Mouse (Mus musculus): ENCODE results near the gene Mtfp1.
"Not testable (repeated sequence)": the region's sequence is repeated elsewhere in the genome, so short reads cannot be mapped to it uniquely, and the experiment has no call there.

The Mtfp1 gene

DNA sequence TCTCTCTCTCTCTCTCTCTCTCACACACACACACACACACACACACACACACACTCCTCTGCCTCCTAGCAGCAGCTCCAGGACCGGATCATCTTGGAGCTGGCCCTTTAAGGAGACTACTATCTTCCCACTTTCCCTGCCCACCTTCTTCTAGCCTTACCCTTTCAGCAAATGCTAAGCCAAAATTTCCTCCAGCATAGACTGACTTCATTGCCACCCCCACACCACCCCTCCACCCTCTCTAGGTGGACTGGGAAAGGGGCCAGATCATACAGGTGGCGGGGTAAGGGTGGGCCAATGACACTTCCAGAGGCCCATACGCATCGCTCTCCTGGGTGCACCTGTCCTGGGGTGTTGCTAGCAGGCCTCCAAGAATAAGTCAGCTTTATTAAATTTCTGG, 20.2 kb upstream of the Mtfp1 start:
- peak; percentile 67 for DNase-seq (ENCODE audit: low read depth, low spot score)

GRCm38 (mm10) chr11:4114541-4114940, 19.3 kb upstream of the Mtfp1 start:
- DNase-seq (ENCODE audit: low read depth, low spot score), result not testable (repeated sequence)

- no peak for DNase-seq (ENCODE audit: low read depth, low spot score)
Observed at GRCm38 (mm10) chr11:4113970-4114369, 18.7 kb upstream of the Mtfp1 start.

DNA sequence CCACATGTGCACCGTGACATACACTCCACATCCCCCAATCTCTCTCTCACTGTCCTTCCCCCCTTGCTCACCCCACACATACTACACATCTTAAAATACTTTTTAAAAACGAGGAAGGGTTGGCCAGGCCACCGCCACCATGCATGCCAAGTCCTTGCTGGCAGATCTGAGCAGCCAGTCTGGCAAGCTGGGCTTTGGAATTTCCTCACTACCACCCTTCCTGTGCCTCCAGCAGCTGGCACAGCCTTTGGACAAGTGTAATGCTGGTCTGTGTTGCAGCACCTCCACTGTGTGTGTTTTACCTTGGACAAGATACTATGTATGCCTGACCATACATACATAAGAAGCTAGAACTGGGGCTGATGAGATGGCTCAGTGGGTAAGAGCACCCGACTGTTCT, 18.3 kb upstream of the Mtfp1 start:
- DNase-seq (ENCODE audit: low read depth, low spot score), result no peak

GRCm38 (mm10) chr11:4112861-4113260, 17.6 kb upstream of the Mtfp1 start:
- no peak for DNase-seq (ENCODE audit: low read depth, low spot score)

- DNase-seq (ENCODE audit: low read depth, low spot score), result no peak
Observed at GRCm38 (mm10) chr11:4112033-4112432, 16.8 kb upstream of the Mtfp1 start.

GRCm38 (mm10) chr11:4108691-4109090, 13.4 kb upstream of the Mtfp1 start:
- no peak for DNase-seq (ENCODE audit: low read depth, low spot score)

DNA sequence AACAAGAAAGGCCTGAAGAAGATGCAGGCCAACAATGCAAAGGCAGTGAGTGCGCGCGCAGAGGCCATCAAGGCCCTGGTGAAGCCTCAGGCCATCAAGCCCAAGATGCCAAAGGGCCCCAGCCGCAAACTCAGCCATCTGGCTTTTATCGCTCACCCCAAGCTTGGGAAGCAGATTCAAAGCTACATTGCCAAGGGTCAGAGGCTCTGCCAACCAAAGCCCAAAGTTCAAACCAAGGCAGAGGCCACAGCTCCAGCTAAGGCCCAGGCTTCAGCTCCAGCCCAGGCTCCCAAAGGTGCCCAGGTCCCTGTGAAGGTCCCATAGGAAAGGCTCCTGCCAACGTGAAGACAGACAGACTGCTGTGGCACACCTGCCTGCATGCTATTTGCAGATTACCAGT, 12.7 kb upstream of the Mtfp1 start:
- DNase-seq (ENCODE audit: low read depth, low spot score), result not testable (repeated sequence)

DNA sequence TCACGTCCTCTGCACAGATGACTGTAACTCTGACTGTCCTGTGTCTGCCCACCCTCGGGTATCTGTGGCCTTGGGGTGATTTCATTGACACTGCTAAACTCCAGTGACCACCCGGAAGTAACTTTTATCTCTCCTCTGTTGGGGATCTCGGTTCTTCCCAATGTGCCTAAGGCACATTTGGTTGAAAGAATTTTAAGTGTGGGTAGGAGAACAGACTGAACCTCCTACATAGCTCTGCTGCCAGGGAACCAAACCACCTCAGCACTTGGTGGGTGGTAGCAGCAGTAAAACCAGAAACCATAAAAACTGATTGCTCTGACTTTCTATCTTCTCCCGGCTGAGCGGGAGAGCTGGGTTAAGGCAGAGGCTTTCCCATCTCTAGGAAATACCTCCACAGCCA, 10.2 kb upstream of the Mtfp1 start:
- peak; percentile 87 for DNase-seq (ENCODE audit: low read depth, low spot score)

DNA sequence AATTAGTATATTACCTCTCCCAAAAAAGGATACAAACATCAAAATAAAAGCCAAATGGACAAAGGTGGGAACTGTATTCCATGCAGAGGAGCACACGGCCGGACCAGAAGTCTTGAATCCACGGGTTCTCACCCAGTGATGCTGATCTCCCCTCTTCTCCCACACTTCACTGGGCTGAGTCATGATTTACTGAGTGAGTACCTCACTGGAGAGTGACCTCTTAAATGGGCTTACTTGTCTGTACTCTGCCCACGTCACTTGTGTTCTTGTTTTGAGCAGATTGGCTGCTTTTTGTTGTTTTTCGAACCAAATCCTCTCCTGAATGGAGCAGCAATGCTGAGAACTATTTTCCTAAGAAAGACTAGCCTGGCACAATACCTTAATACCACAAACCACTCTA, 9.7 kb upstream of the Mtfp1 start:
- peak; percentile 64 for DNase-seq (ENCODE audit: low read depth, low spot score)

GRCm38 (mm10) chr11:4103522-4103921, 8.3 kb upstream of the Mtfp1 start:
- DNase-seq (ENCODE audit: low read depth, low spot score), result no peak

- peak; percentile 53 for DNase-seq (ENCODE audit: low read depth, low spot score)
Observed at GRCm38 (mm10) chr11:4101851-4102250, 6.6 kb upstream of the Mtfp1 start.

GRCm38 (mm10) chr11:4099447-4099846, 4.2 kb upstream of the Mtfp1 start:
- peak; percentile 72 for DNase-seq (ENCODE audit: low read depth, low spot score)

DNA sequence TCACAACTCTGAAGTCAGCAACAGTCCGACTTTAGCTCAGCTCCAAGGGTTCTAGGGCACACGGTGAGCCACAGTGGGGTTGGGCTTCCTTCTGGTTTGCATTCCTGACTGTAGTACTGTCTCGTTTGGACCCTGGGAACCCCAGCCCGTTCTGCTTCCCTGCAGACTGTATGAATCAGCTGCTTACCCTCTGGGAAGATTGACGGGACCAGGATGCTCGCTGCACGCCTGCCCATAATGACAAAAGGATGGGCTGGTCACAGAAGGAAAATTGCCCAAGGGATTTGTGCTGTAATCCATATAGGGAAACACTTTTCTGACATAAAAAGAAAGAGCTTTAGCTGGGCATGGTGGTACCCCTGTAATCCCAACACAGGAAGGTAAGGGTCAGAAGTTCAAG, 3.6 kb upstream of the Mtfp1 start:
- DNase-seq (ENCODE audit: low read depth, low spot score), result no peak

- no peak for DNase-seq (ENCODE audit: low read depth, low spot score)
Observed at GRCm38 (mm10) chr11:4098120-4098519, 2.9 kb upstream of the Mtfp1 start.

DNA sequence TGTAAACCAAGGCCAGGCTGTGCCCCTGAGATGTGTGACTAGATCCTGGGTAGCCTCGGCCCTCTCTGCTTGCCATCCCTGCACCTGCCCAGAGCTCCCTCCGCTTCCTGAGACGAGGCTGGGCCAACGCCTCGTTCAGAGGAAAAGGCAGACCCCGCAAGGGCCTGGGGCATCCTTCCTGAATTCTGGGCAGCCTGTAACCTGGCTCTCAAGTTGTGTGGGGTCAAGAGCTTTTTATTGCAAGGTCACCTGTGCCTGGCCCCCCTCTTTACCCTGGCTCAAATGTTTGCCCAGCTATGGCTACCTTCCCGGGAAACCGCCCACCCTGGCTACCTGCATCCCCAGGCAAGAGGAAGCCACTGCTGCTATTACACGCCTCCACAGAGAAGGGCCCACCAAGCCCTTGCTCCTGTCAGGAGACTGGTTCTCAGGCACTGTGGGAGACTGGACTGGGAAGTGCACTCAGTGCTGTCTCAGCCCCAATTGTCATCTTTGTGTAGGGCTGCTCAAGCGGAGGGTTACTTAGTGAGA, 1.9 kb upstream of the Mtfp1 start:
- no peak for DNase-seq (ENCODE audit: low read depth, low spot score)

DNA sequence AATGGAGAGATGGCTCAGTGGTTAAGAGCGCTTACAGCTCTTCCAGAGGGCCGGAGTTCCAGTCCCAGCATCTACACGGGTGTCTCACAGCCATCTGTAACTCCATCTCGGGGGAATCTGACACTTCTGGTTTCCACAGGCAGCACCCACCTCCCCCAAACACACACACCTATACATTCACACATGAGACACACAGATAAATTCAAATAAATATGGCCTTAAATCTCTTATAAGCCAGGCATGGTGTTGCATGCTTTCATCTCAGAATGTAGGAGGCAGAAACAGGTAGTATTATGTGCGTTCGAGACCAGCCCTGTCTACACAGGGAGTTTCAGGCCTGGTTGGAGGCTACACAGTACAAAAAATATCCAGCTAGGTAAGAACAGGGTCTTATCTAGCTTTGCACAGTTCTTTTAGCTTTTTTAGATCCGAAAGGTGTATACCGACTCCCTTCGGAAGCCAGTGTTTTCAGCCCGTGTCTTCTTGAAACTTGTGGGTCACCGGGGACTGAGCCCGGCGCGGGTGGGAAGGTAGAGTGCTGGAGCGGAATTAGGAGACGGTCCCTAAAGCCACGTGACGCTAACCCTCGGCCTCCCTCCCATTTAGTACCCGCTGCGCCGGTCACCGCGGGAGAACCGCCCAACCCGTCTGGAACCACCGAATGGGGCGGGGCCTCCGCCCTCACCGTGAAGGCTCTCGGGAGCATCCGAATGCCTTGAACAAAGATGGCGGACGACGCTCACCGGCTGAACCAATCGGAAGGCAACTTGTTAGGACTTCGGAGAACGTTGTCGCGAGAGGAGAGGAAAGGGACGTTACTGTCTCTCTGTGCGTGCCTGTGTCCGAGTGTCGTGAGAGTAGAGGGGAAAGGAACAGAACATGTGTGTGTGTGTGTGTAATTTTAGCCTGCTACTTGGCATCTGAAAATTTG, 1.1 kb upstream of the Mtfp1 start:
- DNase-seq (ENCODE audit: low read depth, low spot score), result peak; percentile 100

DNA sequence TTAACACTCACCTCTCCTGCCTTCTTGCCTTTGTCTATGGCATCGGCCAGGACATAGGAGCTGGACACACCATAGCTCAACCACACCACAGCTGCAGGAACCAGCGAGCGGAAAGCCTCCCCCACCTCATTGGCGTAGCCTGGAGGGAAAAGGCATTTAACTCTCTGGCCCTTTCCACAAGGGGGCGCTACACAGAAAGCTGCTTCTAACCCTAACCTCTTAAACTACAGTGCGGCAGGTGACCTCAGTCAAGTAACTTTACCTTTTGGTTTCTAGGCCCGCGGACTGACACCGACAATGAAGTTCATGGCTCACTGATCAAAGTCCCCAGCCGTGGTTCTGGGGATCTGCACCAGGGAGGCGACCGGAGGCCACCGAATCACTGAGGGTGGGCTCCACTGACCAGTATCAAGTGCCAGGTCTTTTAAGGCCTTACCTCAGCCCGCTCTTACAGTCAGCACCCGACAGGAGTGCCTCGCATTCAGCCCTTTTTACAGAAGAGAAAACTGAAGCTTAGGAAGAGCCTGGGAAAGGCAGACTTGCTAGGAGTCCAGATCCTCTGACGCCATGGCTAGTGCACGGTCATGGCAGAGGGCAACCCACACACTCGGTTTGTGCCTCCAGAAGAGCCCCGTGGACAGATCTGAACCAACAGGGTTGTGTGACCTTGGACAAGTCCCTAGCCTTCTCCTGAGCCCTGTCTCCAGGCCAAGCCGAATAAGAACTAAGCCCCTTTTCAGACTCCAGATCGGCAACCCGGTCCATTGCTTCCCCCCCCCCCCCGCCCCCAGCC, 671 bp downstream of the Mtfp1 start:
- DNase-seq (ENCODE audit: low read depth, low spot score), result peak; percentile 89

DNA sequence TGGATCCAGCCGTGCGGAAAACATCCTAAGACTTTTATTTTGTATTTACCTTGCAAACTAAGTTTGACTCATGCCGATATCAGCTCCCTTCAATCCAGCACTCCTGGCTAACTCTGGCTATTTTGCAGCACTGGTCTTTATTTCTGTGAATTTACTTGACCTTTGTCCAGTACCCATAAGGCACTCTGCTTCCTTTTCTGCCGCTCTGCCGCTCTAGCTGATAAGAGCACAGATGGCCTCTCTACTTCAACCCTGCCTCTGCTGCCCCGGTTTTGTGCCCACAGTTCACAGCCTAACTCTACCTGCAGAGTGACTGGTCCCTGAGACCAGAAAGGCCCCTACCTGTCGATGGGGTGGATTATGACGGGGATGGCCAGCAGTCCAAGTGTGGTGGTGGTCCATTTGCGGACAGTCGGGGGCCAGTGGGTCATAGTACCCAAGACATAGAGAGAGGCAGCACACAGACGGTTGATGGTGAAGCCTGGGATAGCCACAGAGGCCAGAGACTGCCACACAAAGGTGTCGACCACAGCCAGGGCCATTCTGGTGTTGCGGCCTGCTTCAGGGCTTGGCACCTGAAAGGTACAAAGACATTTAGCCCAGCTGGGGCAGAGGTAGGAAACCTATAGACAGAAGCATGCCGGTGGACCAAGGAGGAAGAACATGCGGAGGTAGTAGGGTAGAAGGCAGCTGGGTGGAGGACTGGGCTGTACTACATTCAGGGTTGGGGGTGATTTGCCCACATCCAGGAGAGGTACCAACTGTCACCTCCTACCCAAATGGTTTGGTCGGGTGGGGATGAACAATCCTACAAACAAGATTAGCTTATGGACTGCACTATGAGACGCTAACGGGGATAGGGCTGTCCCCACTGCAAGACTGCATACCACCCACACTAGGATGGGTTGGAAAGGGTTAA, 1.5 kb downstream of the Mtfp1 start:
- peak; percentile 82 for DNase-seq (ENCODE audit: low read depth, low spot score)

GRCm38 (mm10) chr11:4087267-4087666, 8.0 kb downstream of the Mtfp1 start:
- DNase-seq (ENCODE audit: low read depth, low spot score), result peak; percentile 88

- DNase-seq (ENCODE audit: low read depth, low spot score), result no peak
Observed at GRCm38 (mm10) chr11:4086246-4086645, 9.0 kb downstream of the Mtfp1 start.
